Mouse (Mus musculus): ENCODE measurements at regions not wholly inside any gene's neighbourhood (a gene's known extent, or its start where the extent isn't known, plus 50 kb on each side); places are given as distances from the start of the nearest gene placed in this dataset.
A peak's percentile ranks its signal among the peaks of the same experiment; 100 is the strongest.

GRCm38 (mm10) chr4:23490224-23490623, 1002.1 kb upstream of the Pou3f2 start:
- no peak for ATAC-seq (ENCODE audit: low TSS enrichment)

- no peak for ATAC-seq (ENCODE audit: low TSS enrichment)
Observed at GRCm38 (mm10) chr4:23491255-23491654, 1003.1 kb upstream of the Pou3f2 start.

DNA sequence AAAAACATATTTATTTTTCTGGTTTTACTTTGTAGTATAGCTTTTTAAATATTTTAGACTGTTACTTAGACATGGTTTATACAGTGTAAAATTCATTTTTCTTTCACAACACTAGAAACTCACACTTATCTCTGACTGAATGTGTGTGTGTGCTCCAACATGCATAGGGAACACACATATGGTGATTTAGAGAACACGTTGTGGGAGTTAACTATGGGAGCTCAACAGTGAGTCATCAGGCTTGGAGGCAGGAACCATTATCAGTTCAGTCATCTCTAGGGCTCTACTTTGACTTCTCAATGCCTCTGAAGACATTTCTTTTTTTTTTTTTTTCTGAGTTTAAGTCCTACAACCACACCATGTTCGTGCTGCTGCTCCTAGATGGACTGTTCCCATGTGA, 997.5 kb upstream of the Mms22l start:
- ATAC-seq (ENCODE audit: low TSS enrichment) = peak; percentile 88

DNA sequence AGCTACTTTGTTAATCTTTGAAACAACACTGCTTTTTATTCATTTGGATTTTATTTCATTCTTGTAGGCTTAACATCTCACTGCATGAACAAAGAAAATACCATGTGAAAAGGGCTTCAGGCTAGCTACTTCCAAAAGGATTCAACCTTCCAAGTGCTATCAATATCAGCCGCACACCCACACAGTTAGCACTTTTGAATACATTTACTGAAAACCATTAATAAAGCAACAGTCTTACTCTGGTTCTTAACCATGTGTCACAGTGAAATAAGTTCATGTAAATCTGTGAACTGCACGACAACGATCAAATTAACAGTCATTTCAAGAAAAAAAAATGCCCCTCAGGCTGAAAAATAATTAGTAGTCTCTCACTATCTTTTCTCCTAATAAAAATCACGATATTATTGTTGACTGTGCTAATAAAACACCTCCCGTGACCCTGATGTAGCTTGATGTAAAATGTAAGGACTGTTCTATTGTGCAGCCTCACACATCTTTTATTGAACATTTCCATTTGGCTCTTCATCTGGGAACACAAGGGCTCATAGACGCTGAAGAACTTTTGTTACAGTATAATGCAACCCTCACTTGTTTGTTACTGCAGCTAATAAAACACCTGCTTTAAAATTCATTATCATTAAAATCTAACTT, 991.4 kb upstream of the Mms22l start:
- no peak for ATAC-seq (ENCODE audit: low TSS enrichment)

- no peak for ATAC-seq (ENCODE audit: low TSS enrichment)
Observed at GRCm38 (mm10) chr4:23510873-23511272, 985.4 kb upstream of the Mms22l start.

GRCm38 (mm10) chr4:23512014-23512413, 984.2 kb upstream of the Mms22l start:
- ATAC-seq (ENCODE audit: low TSS enrichment) = peak; percentile 31; the same call in 1 of the 2 replicates

GRCm38 (mm10) chr4:23513939-23514338, 982.3 kb upstream of the Mms22l start:
- no peak for ATAC-seq (ENCODE audit: low TSS enrichment)

Data from frontal cortex, adult (tissue).